Mouse (Mus musculus): Measurements from ENCODE around the gene Ppp6r1.

Ppp6r1 gene

GRCm38 (mm10) chr7:4658912-4659551, at the start of gene Ppp6r1:
Gene Ppp6r1, minus strand, starts transcription at chr7:4659019.
- peak; percentile 98 for DNase-seq (ENCODE audit: extremely low read depth, insufficient read length, low spot score)

- DNase-seq (ENCODE audit: extremely low read depth, insufficient read length, low spot score) = no peak
Observed at GRCm38 (mm10) chr7:4705098-4705497, 46.3 kb upstream of the Ppp6r1 start.

GRCm38 (mm10) chr7:4703195-4703594, 44.4 kb upstream of the Ppp6r1 start:
- no peak for DNase-seq (ENCODE audit: extremely low read depth, insufficient read length, low spot score)

- DNase-seq (ENCODE audit: extremely low read depth, insufficient read length, low spot score) = no peak
Observed at GRCm38 (mm10) chr7:4702334-4702733, 43.5 kb upstream of the Ppp6r1 start.

- no peak for DNase-seq (ENCODE audit: extremely low read depth, insufficient read length, low spot score)
Observed at GRCm38 (mm10) chr7:4693004-4693403, 34.2 kb upstream of the Ppp6r1 start.

GRCm38 (mm10) chr7:4690951-4691653, 32.3 kb upstream of the Ppp6r1 start:
- no peak for DNase-seq (ENCODE audit: extremely low read depth, insufficient read length, low spot score)

GRCm38 (mm10) chr7:4690387-4690786, 31.6 kb upstream of the Ppp6r1 start, which contains the start of gene Brsk1:
Gene Brsk1, plus strand, starts transcription at chr7:4690604.
- no peak for DNase-seq (ENCODE audit: extremely low read depth, insufficient read length, low spot score)

- DNase-seq (ENCODE audit: extremely low read depth, insufficient read length, low spot score) = peak; percentile 95
Observed at GRCm38 (mm10) chr7:4684632-4685417, 26.0 kb upstream of the Ppp6r1 start, which contains the start of gene Hspbp1. Gene Hspbp1, minus strand, starts transcription at chr7:4685068.

- DNase-seq (ENCODE audit: extremely low read depth, insufficient read length, low spot score) = peak; percentile 18
Observed at GRCm38 (mm10) chr7:4684203-4684602, 25.4 kb upstream of the Ppp6r1 start.

GRCm38 (mm10) chr7:4683307-4683706, 24.5 kb upstream of the Ppp6r1 start:
- no peak for DNase-seq (ENCODE audit: extremely low read depth, insufficient read length, low spot score)

GRCm38 (mm10) chr7:4675200-4675599, 16.4 kb upstream of the Ppp6r1 start:
- no peak for DNase-seq (ENCODE audit: extremely low read depth, insufficient read length, low spot score)

GRCm38 (mm10) chr7:4674114-4674731, 15.4 kb upstream of the Ppp6r1 start:
- no peak for DNase-seq (ENCODE audit: extremely low read depth, insufficient read length, low spot score)

GRCm38 (mm10) chr7:4671956-4672355, 13.1 kb upstream of the Ppp6r1 start:
- DNase-seq (ENCODE audit: extremely low read depth, insufficient read length, low spot score) = no peak

GRCm38 (mm10) chr7:4670655-4671255, 11.9 kb upstream of the Ppp6r1 start:
- DNase-seq (ENCODE audit: extremely low read depth, insufficient read length, low spot score) = no peak

GRCm38 (mm10) chr7:4669156-4669555, 10.3 kb upstream of the Ppp6r1 start:
- no peak for DNase-seq (ENCODE audit: extremely low read depth, insufficient read length, low spot score)

- DNase-seq (ENCODE audit: extremely low read depth, insufficient read length, low spot score) = no peak
Observed at GRCm38 (mm10) chr7:4668506-4668905, 9.7 kb upstream of the Ppp6r1 start.

GRCm38 (mm10) chr7:4666871-4667270, 8.1 kb upstream of the Ppp6r1 start:
- DNase-seq (ENCODE audit: extremely low read depth, insufficient read length, low spot score) = no peak

GRCm38 (mm10) chr7:4663742-4664141, 4.9 kb upstream of the Ppp6r1 start:
- no peak for DNase-seq (ENCODE audit: extremely low read depth, insufficient read length, low spot score)

- DNase-seq (ENCODE audit: extremely low read depth, insufficient read length, low spot score) = no peak
Observed at GRCm38 (mm10) chr7:4663179-4663578, 4.4 kb upstream of the Ppp6r1 start.

GRCm38 (mm10) chr7:4659911-4660443, 1.2 kb upstream of the Ppp6r1 start:
- DNase-seq (ENCODE audit: extremely low read depth, insufficient read length, low spot score) = no peak

Data from 3134 (cell line).